Mouse (Mus musculus) c-Kit-positive CD71-positive TER-119-negative erythroid progenitor cells, embryonic 14.5 days (primary cell): ENCODE measurements around the gene Zfp609.
A peak's percentile ranks its signal among the peaks of the same experiment; 100 is the strongest.

Experiments used
- DNase-seq: peaks from one replicate; pipeline ENCODE4 v3.0.0-alpha.2; 2013; ENCODE audit warnings: low read depth

Gene Zfp609

GRCm38 (mm10) chr9:65759992-65760391 lies 67.4 kb downstream of the Zfp609 start:
- DNase-seq = no peak

GRCm38 (mm10) chr9:65759256-65759655 lies 68.1 kb downstream of the Zfp609 start:
- no peak for DNase-seq

GRCm38 (mm10) chr9:65757826-65758225 lies 69.5 kb downstream of the Zfp609 start:
- no peak for DNase-seq

- DNase-seq = no peak
Measured at GRCm38 (mm10) chr9:65755673-65756375, 71.5 kb downstream of the Zfp609 start.

GRCm38 (mm10) chr9:65755164-65755563 lies 72.2 kb downstream of the Zfp609 start:
- no peak for DNase-seq

GRCm38 (mm10) chr9:65752632-65753031 lies 74.7 kb downstream of the Zfp609 start:
- no peak for DNase-seq

GRCm38 (mm10) chr9:65751906-65752305 lies 75.5 kb downstream of the Zfp609 start:
- DNase-seq = no peak

GRCm38 (mm10) chr9:65748102-65748501 lies 79.3 kb downstream of the Zfp609 start:
- DNase-seq = no peak

GRCm38 (mm10) chr9:65746479-65746878 lies 80.9 kb downstream of the Zfp609 start:
- DNase-seq = peak; percentile 40

- DNase-seq = no peak
Measured at GRCm38 (mm10) chr9:65745456-65745855, 81.9 kb downstream of the Zfp609 start.

GRCm38 (mm10) chr9:65744171-65745082 lies 82.9 kb downstream of the Zfp609 start:
- no peak for DNase-seq

GRCm38 (mm10) chr9:65743809-65744170 lies 83.6 kb downstream of the Zfp609 start:
- DNase-seq = no peak

GRCm38 (mm10) chr9:65743322-65743721 lies 84.0 kb downstream of the Zfp609 start:
- DNase-seq = no peak

- no peak for DNase-seq
Measured at GRCm38 (mm10) chr9:65742777-65743176, 84.6 kb downstream of the Zfp609 start.

- DNase-seq = peak; percentile 45
Measured at GRCm38 (mm10) chr9:65741066-65741852, 86.1 kb downstream of the Zfp609 start.

- no peak for DNase-seq
Measured at GRCm38 (mm10) chr9:65734931-65735330, 92.4 kb downstream of the Zfp609 start.

- DNase-seq = no peak
Measured at GRCm38 (mm10) chr9:65728588-65728987, 98.8 kb downstream of the Zfp609 start.

GRCm38 (mm10) chr9:65727491-65727890 lies 99.9 kb downstream of the Zfp609 start:
- no peak for DNase-seq

GRCm38 (mm10) chr9:65726431-65726830 lies 100.9 kb downstream of the Zfp609 start:
- no peak for DNase-seq

GRCm38 (mm10) chr9:65725291-65725622 lies 102.1 kb downstream of the Zfp609 start:
- no peak for DNase-seq

GRCm38 (mm10) chr9:65724471-65725290 lies 102.7 kb downstream of the Zfp609 start:
- DNase-seq = no peak

GRCm38 (mm10) chr9:65721161-65721566 lies 106.2 kb downstream of the Zfp609 start:
- no peak for DNase-seq
